Mouse (Mus musculus): Measurements from ENCODE around the gene Rcc2.

DNA sequence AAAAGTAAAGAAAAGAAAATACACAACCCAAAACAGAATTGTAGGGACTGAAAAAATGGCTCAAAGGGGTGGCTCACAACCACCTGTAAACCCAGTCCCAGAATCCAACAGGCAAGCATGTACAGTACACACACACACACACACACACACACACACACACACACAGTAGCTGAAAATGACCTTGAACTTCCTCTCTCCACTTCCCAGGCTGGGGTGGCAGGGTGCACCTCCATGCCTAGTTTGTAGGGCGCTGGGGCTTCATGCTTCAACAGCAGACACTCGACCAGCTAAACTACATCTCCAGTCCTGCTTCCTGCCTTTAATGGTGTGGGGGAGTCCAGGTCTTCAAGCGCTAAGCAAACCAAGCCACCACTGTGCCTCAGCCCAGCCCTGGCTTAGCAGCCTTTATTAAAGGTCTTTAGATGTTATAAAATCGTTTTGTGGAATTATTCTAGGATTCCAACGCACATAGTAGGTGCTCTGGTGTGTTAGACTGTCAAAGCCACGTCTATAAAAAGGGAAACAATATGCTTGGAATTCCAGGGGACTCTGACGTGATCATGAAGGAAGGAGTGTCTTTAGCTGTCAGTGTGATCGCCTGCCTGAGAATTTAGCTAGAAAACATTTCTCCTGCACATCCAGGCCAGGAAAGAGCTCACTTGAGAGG is 19.5 kb upstream of the Rcc2 start:
- TF ChIP-seq EP300 (IDR thresholded peaks at IDR 0.05) (no peak), CTCF (IDR thresholded peaks at IDR 0.05) (no peak)
